Mouse (Mus musculus) cortical plate, adult 2 months (tissue): ENCODE measurements at regions not wholly inside any gene's neighbourhood (a gene's known extent, or its start where the extent isn't known, plus 50 kb on each side); places are given as distances from the start of the nearest gene placed in this dataset.

ENCODE experiments used
- CTCF ChIP-seq: fragments of 200-500 bp; IDR thresholded peaks from 2 replicates; pipeline ENCODE4 v1.5.1; 2011; ENCODE audit warnings: mild to moderate bottlenecking, control low read depth, low read length; ENCODE audit not compliant: insufficient read depth; ENCODE audit errors: extremely low read depth
- POLR2A ChIP-seq: fragments of 200-500 bp; IDR thresholded peaks from 2 replicates; pipeline ENCODE4 v1.6.1; 2011; ENCODE audit warnings: mild to moderate bottlenecking, low read length, control low read depth; ENCODE audit not compliant: insufficient read depth; ENCODE audit errors: extremely low read depth

DNA sequence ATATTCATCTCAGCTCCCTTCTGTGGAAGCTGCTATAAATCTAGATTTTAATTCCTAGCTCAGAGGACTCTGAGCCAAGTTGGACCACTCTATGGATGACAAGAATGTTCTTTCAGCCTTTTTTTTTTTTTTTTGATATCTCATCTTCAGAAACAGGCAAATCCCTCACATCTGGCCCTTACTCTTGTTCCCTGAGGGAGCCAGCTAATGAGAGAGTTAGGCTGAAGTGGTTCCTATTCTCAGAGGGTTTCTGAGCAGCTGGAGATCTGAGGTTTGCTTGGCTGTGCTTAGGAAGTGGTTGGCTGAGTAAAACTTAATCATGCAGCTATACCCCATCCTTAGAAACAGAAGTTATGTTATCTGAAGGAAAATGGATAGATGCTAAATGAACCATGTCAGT is 153.9 kb upstream of the Ube2e1 start:
- TF ChIP-seq CTCF: no peak
- TF ChIP-seq POLR2A: no peak
